Mouse (Mus musculus): Measurements from ENCODE around the gene St6galnac5.

Gene St6galnac5

GRCm38 (mm10) chr3:152793006-152793405 is 189.0 kb downstream of the St6galnac5 start:
- in situ Hi-C loops (cut with MboI) = loop anchor here (25.0 kb wide), 1 partner anchor 169 kb away; no protein-coding TSS in a partner anchor

- in situ Hi-C loops (cut with MboI) = loop anchor here (25.0 kb wide), 1 partner anchor 170 kb away; no protein-coding TSS in a partner anchor
Observed at GRCm38 (mm10) chr3:152792601-152793000, 189.4 kb downstream of the St6galnac5 start.

GRCm38 (mm10) chr3:152788301-152788953 is 193.6 kb downstream of the St6galnac5 start:
- in situ Hi-C loops (cut with MboI) = loop anchor here (25.0 kb wide), 1 partner anchor 174 kb away; no protein-coding TSS in a partner anchor

GRCm38 (mm10) chr3:152784353-152784752 is 197.7 kb downstream of the St6galnac5 start:
- in situ Hi-C loops (cut with MboI) = loop anchor here (25.0 kb wide), 1 partner anchor 178 kb away; no protein-coding TSS in a partner anchor

GRCm38 (mm10) chr3:152783792-152784191 is 198.3 kb downstream of the St6galnac5 start:
- in situ Hi-C loops (cut with MboI) = loop anchor here (25.0 kb wide), 1 partner anchor 179 kb away; no protein-coding TSS in a partner anchor

GRCm38 (mm10) chr3:152779819-152780218 is 202.2 kb downstream of the St6galnac5 start:
- in situ Hi-C loops (cut with MboI) = loop anchor here (25.0 kb wide), 1 partner anchor 182 kb away; no protein-coding TSS in a partner anchor

GRCm38 (mm10) chr3:152776872-152777540 is 205.0 kb downstream of the St6galnac5 start:
- in situ Hi-C loops (cut with MboI) = loop anchor here (25.0 kb wide), 1 partner anchor 185 kb away; no protein-coding TSS in a partner anchor

- in situ Hi-C loops (cut with MboI) = loop anchor here (25.0 kb wide), 1 partner anchor 186 kb away; no protein-coding TSS in a partner anchor
Observed at GRCm38 (mm10) chr3:152776363-152776762, 205.7 kb downstream of the St6galnac5 start.

- in situ Hi-C loops (cut with MboI) = no loop called here
Observed at GRCm38 (mm10) chr3:152770056-152770455, 212.0 kb downstream of the St6galnac5 start.

- in situ Hi-C loops (cut with MboI) = no loop called here
Observed at GRCm38 (mm10) chr3:152767485-152767884, 214.6 kb downstream of the St6galnac5 start.
